Mouse (Mus musculus): ENCODE measurements around the gene Ccl6.

The Ccl6 gene

DNA sequence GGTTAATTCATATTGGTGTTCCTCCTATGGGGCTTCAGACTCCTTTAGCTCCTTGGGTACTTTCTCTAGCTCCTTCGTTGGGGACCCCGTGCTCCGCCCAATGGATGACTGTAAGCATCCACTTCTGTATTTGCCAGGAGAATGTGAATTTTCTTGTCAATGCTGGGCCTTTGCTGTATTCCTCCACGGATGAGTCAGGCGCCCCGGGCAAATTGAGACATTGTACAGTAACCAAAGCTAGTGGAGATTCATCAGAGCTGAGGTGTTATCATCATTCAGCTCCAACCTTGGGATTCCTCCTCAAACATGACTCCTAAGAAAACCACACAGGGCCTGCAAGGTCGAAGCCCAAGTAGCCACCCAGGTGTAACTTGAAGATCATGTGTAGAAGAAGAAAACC lies 4.9 kb upstream of the Ccl6 start:
- peak; percentile 70 for DNase-seq (ENCODE audit: low read depth)

- no peak for DNase-seq (ENCODE audit: low read depth)
These were observed 3.0 kb upstream of the Ccl6 start for GRCm38 (mm10) chr11:83595669-83596455.

GRCm38 (mm10) chr11:83593453-83593852 lies 566 bp upstream of the Ccl6 start:
- DNase-seq (ENCODE audit: low read depth), result no peak

DNA sequence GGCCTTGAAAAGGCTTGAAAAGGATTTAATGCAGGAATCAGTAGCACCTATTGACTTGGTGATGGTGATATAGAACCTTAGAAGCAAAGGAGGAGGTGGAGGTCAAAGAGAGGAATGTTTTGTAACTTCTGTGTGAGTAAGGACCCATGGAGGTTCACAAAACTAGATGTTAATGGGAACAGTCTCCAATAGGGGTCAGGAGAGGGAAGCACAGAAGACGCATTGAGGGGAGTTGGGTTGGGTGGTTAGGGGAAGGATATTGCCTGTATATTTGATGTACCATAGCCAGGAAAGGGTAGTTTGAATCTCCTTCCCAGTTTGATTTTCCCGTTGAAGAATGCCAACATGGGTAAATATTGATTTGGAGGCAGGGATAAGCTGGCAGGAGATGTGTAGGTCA lies 8.7 kb downstream of the Ccl6 start:
- DNase-seq (ENCODE audit: low read depth), result no peak

- no peak for DNase-seq (ENCODE audit: low read depth)
These were observed 9.5 kb downstream of the Ccl6 start for GRCm38 (mm10) chr11:83583450-83583754.

GRCm38 (mm10) chr11:83582626-83583449 lies 10.0 kb downstream of the Ccl6 start:
- peak; percentile 91 for DNase-seq (ENCODE audit: low read depth)

GRCm38 (mm10) chr11:83581626-83582610 lies 11.0 kb downstream of the Ccl6 start:
- peak; percentile 73 for DNase-seq (ENCODE audit: low read depth)

GRCm38 (mm10) chr11:83580699-83581232 lies 12.1 kb downstream of the Ccl6 start:
- DNase-seq (ENCODE audit: low read depth), result peak; percentile 78

- DNase-seq (ENCODE audit: low read depth), result no peak
These were observed 13.9 kb downstream of the Ccl6 start for GRCm38 (mm10) chr11:83578999-83579398.

GRCm38 (mm10) chr11:83578186-83578760 lies 14.6 kb downstream of the Ccl6 start, which contains the start of gene Ccl9:
Gene Ccl9, minus strand, starts transcription at chr11:83578636.
- peak; percentile 63 for DNase-seq (ENCODE audit: low read depth)

DNA sequence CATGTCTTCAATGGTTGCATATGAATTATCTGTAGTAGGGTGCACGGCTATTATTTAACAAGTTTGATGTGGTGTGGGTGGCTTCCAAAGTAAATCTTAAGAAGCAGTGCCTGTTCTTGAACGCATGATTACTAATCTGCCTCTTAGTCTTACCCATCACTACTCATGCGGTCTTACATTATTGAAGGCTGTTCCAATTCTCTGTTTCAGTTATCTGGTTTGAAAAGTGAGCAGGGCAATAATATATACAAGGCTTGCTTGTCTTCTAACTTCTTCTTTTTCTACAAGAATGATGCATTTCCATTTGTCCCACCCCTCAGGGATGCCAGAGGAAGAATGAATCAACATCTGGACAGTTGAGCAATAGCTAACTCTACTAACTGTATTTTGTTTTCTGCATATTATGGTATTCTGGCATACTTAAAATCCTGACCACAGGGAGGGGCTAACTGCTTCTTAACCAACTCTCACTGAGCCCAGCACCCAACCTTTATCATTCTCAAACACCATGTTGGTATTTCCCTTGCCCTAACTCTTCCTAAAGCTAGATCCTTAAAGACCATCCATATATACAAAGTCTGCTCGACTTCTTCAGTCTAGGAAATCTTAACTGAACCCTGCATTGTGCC lies 15.8 kb downstream of the Ccl6 start:
- DNase-seq (ENCODE audit: low read depth), result peak; percentile 90

DNA sequence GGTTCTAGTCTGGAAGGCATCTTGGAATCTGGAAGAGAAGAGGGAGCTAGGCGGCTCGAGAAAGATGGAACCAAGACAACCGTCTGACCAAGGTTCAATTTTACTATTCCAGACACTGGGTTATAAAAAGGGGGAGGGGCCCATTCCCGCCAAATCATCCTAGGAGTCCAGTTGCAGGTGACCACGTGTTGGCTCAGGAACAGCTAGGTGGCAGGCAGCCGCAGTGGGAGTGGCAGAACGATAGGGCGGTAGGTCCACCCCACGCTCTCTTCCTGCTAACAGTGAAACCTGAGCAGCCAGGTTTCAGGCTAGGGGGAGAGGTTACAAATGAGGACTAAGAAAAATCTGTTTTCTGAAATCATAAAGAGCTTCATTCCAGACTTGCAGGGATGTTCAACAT lies 20.1 kb downstream of the Ccl6 start:
- DNase-seq (ENCODE audit: low read depth), result no peak

DNA sequence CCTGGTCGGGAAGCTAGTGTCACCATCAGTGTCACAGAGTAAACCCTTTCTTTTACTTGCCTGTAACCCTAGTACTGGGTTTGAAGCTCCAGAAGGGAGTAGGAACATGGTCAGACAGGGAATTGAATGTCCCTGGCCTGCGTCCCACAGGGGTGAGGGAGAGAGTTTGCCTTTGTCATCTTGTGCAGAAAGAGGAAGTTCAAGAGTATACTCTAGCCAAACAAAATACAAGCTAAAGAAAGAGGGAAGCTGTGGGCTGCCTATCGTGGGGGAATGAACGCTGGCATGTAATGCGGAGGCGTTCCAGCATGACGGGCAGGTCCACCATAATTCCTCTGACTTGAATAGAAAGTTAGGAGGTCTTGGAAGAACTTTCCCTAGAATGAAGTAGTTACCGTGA lies 20.7 kb downstream of the Ccl6 start:
- DNase-seq (ENCODE audit: low read depth), result no peak

GRCm38 (mm10) chr11:83570189-83570588 lies 22.7 kb downstream of the Ccl6 start:
- no peak for DNase-seq (ENCODE audit: low read depth)

DNA sequence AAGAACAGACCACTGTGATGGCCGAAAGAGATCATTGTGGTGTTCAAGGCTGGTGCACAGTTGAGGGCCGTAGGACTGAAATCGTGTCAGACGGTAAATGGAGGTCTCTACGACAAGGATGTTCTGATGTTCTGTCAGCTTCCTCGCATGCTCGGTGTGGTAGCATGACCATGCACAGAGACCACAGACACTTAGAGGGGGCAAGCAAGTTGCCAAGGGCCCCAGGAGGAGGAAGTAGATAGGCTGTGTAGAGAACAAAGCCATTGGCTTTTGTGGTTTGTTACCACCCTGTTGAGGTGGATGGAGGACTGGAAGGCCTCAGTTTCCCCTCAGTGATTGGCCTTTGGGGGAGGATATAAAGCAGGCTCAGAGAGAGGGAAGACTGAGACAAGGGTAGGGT lies 23.6 kb downstream of the Ccl6 start:
- no peak for DNase-seq (ENCODE audit: low read depth)

GRCm38 (mm10) chr11:83568786-83569185 lies 24.1 kb downstream of the Ccl6 start:
- no peak for DNase-seq (ENCODE audit: low read depth)

DNA sequence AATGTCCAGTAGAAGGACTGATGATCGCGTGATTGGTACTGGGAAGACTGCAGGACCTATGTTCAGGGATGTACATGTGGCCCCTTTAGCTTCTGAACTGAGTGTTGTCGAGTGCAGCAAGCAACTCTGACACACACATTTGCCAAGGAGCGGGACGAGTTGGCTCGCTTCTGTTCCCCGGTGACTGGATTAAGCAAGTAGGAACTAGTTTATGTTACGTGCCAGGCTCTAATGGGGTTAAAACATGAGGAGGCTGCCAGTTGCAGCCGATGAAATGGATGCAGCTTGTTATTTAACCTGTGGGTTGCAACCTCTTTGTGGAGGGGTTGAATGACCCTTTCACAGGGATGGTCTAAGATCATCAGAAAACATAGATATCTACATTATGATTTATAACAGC lies 24.8 kb downstream of the Ccl6 start:
- no peak for DNase-seq (ENCODE audit: low read depth)

DNA sequence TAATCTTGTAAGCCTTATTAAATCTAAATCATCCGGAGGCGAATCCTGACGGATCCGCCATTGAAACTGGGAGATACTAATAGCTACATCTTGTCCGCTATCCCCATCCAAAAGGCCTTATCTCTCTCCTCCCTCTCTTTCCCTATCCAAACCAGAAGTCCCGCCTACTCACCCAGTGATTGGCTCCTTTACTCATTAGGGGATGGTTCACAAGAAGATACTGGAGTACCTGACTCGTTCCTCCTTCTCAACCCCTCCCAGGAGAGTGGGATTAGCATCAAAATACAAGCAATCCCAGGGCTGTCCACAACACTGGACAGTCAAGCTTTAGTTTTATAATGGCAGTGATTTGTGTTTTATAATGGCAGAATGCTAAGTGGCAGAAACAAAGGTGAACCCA lies 25.6 kb downstream of the Ccl6 start:
- no peak for DNase-seq (ENCODE audit: low read depth)

- DNase-seq (ENCODE audit: low read depth), result no peak
These were observed 26.3 kb downstream of the Ccl6 start for GRCm38 (mm10) chr11:83566617-83567016.

- peak; percentile 97 for DNase-seq (ENCODE audit: low read depth)
These were observed 29.1 kb downstream of the Ccl6 start for GRCm38 (mm10) chr11:83563754-83564153.

DNA sequence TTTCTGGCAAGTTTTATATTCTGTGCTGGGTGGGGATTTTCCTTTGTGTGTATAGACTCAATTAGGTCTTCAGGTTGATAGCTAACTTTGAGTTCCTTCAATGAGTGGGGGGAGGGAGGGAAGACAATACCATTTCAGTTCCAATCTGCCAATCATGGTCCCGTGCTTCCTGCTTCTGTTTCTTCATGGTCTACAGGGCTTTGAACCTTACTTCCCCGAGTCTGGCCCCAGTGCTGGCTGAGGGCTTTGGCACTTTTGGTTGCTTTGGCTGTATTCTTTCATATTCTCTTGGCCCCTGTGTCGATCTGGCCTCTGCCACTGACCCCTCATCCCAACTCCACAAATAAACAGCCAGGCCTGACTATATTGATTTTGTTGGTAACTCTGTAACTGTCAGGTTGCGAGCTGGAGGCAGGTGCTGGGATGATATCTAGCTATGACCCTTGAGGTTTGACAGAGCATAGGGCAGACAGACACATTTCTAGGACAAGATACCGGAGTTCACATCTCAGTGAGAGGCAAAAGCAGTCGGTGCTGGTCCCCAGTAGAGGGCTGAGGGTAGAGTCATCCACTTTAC lies 30.5 kb downstream of the Ccl6 start:
- no peak for DNase-seq (ENCODE audit: low read depth)
